Mouse (Mus musculus): ENCODE measurements at regions not wholly inside any gene's neighbourhood (a gene's known extent, or its start where the extent isn't known, plus 50 kb on each side); places are given as distances from the start of the nearest gene placed in this dataset.

DNA sequence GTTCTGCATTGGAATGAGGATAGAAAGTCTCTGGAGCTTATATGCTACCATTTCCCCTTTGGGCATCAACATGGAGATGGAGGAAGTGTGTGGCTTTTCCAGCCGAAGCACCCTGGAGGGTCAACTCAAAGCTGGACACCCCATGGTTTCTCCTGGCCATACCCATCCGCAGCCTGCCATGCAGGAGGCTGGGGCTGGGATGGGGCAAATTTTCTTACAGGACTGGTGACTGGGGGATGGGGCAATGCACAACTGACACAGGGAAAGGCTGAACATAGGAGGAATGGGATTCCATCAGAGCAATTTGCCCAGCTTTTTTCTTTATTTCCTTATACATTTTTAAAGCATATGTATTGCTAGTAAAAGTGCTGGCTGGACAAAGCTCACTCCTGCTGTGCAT lies 414.4 kb upstream of the Camk1g start:
- TF ChIP-seq CTCF (IDR thresholded peaks at IDR 0.05; ENCODE audit: borderline replicate concordance, extremely low read depth, insufficient read depth, insufficient read length) (no peak), POLR2A (IDR thresholded peaks at IDR 0.05; ENCODE audit: borderline replicate concordance, extremely low read depth, insufficient read depth, insufficient read length, poor library complexity, severe bottlenecking) (no peak)
